Mouse (Mus musculus) MEL (cell line): ENCODE data around the gene Mrpl22.

Experiments
- CTCF ChIP-seq, 3 experiments: IDR thresholded peaks in 2 of 3; conservative IDR thresholded peaks in 1 of 3; 2 replicates each; pipeline ENCODE4 v1.5.1; 2011 to 2012; ENCODE audit warnings: low read length in 3 of 3, low read depth in 2 of 3, mild to moderate bottlenecking in 2 of 3, improper control_type of control experiment in 1 of 3, inconsistent platforms in 1 of 3, mixed read lengths in 1 of 3, moderate library complexity in 1 of 3; ENCODE audit not compliant: control insufficient read depth in 1 of 3, insufficient read depth in 1 of 3, poor library complexity in 1 of 3, severe bottlenecking in 1 of 3
- MAX ChIP-seq: IDR thresholded peaks from 2 replicates; pipeline ENCODE4 v1.6.1; 2011; ENCODE audit warnings: low read length, improper control_type of control experiment
- NELFE ChIP-seq: IDR thresholded peaks from 2 replicates; pipeline ENCODE4 v1.6.1; 2011; ENCODE audit warnings: low read depth, low read length, improper control_type of control experiment

- no peak for TF ChIP-seq MAX
- no peak for TF ChIP-seq NELFE
- no peak for TF ChIP-seq CTCF (IDR thresholded peaks at IDR 0.05 in 2 of 3, conservative IDR thresholded peaks at IDR 0.05 in 1 of 3; ENCODE audit: control insufficient read depth in 1 of 3, insufficient read depth in 1 of 3, low read depth in 2 of 3, low read length in 3 of 3, poor library complexity in 1 of 3, severe bottlenecking in 1 of 3)
Observed at GRCm38 (mm10) chr11:58200226-58200625, 28.8 kb downstream of the Mrpl22 start.
